Mouse (Mus musculus): ENCODE measurements around the gene Ttc25. TPM values are rescaled to one million over a fixed set of nuclear protein-coding genes. Genes with fewer than 3 reads are reported as not detected.
"Not testable (repeated sequence)": the region's sequence is repeated elsewhere in the genome, so short reads cannot be mapped to it uniquely, and the experiment has no call there.

Gene Ttc25
- polyA plus RNA-seq, 3 experiments from 2014 or later: 0.15 to 0.21 TPM; not detected in 1

- peak; percentile 57 for ATAC-seq
Measured at GRCm38 (mm10) chr11:100574708-100575483, 29.5 kb downstream of the Ttc25 start, which contains the start of gene Cnp. Gene Cnp, plus strand, starts transcription at chr11:100574904.

GRCm38 (mm10) chr11:100575484-100575855 is 30.1 kb downstream of the Ttc25 start:
- no peak for ATAC-seq

- no peak for ATAC-seq
Measured at GRCm38 (mm10) chr11:100576256-100576655, 30.8 kb downstream of the Ttc25 start.

GRCm38 (mm10) chr11:100577852-100578599 is 32.6 kb downstream of the Ttc25 start:
- ATAC-seq: no peak

- no peak for ATAC-seq
Measured at GRCm38 (mm10) chr11:100579116-100579799, 33.9 kb downstream of the Ttc25 start.

GRCm38 (mm10) chr11:100580275-100580674 is 34.9 kb downstream of the Ttc25 start:
- ATAC-seq: no peak

GRCm38 (mm10) chr11:100581756-100582155 is 36.3 kb downstream of the Ttc25 start:
- no peak for ATAC-seq

- not testable (repeated sequence) for ATAC-seq
Measured at GRCm38 (mm10) chr11:100582413-100582812, 37.0 kb downstream of the Ttc25 start.

GRCm38 (mm10) chr11:100582836-100583235 is 37.4 kb downstream of the Ttc25 start:
- ATAC-seq: peak; percentile 25

- ATAC-seq: peak; percentile 55
Measured at GRCm38 (mm10) chr11:100584561-100584961, 39.2 kb downstream of the Ttc25 start.

GRCm38 (mm10) chr11:100585148-100585547 is 39.7 kb downstream of the Ttc25 start:
- ATAC-seq: no peak

GRCm38 (mm10) chr11:100588462-100588861 is 43.1 kb downstream of the Ttc25 start:
- ATAC-seq: peak; percentile 89

- no peak for ATAC-seq
Measured at GRCm38 (mm10) chr11:100592346-100593046, 47.1 kb downstream of the Ttc25 start.

GRCm38 (mm10) chr11:100594608-100595007 is 49.2 kb downstream of the Ttc25 start:
- ATAC-seq: no peak

GRCm38 (mm10) chr11:100595533-100595932 is 50.1 kb downstream of the Ttc25 start:
- no peak for ATAC-seq

GRCm38 (mm10) chr11:100598074-100598473 is 52.7 kb downstream of the Ttc25 start:
- ATAC-seq: no peak

GRCm38 (mm10) chr11:100601372-100601771 is 56.0 kb downstream of the Ttc25 start:
- no peak for ATAC-seq

GRCm38 (mm10) chr11:100603155-100603554 is 57.7 kb downstream of the Ttc25 start:
- no peak for ATAC-seq

GRCm38 (mm10) chr11:100603813-100604212 is 58.4 kb downstream of the Ttc25 start:
- ATAC-seq: no peak

- ATAC-seq: no peak
Measured at GRCm38 (mm10) chr11:100604321-100605005, 59.1 kb downstream of the Ttc25 start.

- no peak for ATAC-seq
Measured at GRCm38 (mm10) chr11:100605451-100605850, 60.0 kb downstream of the Ttc25 start.

GRCm38 (mm10) chr11:100607121-100607520 is 61.7 kb downstream of the Ttc25 start:
- peak; percentile 25 for ATAC-seq

Data from inflammation-experienced regulatory T-cells, adult 6 months (primary cell).